Mouse (Mus musculus) brain, embryonic 14.5 days (tissue): ENCODE results near the gene Ccdc28b.

Experiments
- CTCF ChIP-seq: fragments of 200-500 bp; IDR thresholded peaks from 2 replicates; pipeline ENCODE4 v1.5.1; 2012; ENCODE audit warnings: inconsistent platforms, mild to moderate bottlenecking, moderate library complexity, borderline replicate concordance; ENCODE audit not compliant: insufficient read depth, insufficient read length; ENCODE audit errors: extremely low read depth
- POLR2A ChIP-seq: fragments of 200-500 bp; IDR thresholded peaks from 2 replicates; pipeline ENCODE4 v1.6.1; 2012; ENCODE audit warnings: mild to moderate bottlenecking, inconsistent platforms, borderline replicate concordance; ENCODE audit not compliant: poor library complexity, insufficient read depth, insufficient read length, severe bottlenecking; ENCODE audit errors: extremely low read depth

GRCm38 (mm10) chr4:129584370-129584769, 39.4 kb downstream of the Ccdc28b start:
- TF ChIP-seq POLR2A, result no peak
- TF ChIP-seq CTCF, result no peak
